Mouse (Mus musculus) kidney, adult 9 months (tissue): ENCODE data around the gene Tmem230.
"Not testable (repeated sequence)": the region's sequence is repeated elsewhere in the genome, so short reads cannot be mapped to it uniquely, and the experiment has no call there.

Experiments
- DNase-seq: peaks from one replicate; pipeline ENCODE4 v3.0.0; 2022

Tmem230 gene

DNA sequence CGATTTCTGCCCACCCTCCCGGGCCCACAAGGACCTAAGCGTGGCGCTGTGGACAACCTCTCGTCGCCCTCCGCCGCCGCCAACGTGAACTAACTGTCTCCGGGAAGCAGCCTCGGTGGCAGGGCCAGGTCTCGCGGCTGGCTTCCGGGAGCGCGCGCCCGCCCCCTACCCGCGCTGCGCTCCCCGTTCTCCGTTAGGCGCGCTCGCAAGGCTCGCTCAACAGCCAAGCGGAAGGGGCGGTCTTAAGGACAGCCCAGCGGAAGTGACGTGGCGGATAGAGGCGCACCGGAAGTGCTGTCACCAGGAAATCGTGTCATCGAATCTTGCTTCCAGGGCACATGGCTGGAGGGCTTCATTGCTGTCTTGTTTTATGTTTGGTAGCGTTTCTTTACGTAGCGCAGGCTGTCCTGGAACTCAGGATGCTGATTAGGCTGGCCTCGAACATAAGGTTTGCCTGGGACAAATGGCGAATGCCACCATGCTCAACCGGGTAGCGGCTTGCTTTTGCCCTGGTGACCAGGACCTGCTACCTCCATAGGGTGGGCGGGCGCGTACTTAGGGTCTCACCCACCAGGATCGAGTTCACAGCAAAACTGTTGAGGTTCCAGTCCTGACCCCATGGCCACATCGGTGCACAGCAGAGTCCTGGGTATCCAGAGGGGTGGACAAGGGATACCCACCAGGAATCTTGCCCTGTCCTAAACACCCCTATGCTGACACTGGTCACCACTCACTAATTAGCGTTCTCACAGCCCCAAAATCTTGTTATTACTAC lies at the start of gene Tmem230:
Gene Tmem230 (minus strand): TSS at position 269 of the 775 bp plus-strand sequence.
- DNase-seq: peak; percentile 96

DNA sequence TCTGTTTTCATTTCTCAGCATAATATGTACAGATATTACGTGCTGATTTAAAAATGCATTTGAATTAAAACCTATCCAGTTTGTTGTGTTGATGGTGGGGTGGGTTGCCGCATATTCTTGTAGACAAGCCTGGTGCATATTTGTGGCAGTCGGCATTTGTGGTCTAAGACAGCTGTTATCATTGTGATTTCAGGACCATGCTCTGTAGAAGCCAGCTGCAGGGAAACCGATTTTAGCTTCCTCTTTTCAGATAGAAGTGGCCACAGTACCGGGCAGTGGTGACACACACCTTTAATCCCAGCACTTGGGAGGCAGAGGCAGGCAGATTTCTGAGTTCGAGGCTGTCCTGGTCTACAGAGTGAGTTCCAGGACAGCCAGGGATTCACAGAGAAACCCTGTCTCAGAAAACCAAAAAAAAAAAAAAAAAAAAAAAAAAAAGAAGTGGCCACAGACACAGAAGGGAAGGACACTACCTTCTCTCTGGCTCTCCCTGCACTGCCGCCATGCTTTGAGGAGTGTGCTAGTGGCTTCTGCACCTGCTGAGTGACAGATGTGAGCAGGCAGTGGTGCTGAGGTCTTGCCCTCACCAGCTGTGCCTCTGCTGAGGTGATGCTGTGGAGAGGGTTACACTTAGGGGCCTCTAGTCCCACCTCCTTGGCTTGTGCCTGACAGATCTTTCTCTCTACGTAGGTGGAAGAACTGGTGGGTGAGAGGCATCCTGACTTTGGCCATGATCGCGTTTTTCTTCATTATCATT lies 46.3 kb upstream of the Tmem230 start:
- no peak for DNase-seq

DNA sequence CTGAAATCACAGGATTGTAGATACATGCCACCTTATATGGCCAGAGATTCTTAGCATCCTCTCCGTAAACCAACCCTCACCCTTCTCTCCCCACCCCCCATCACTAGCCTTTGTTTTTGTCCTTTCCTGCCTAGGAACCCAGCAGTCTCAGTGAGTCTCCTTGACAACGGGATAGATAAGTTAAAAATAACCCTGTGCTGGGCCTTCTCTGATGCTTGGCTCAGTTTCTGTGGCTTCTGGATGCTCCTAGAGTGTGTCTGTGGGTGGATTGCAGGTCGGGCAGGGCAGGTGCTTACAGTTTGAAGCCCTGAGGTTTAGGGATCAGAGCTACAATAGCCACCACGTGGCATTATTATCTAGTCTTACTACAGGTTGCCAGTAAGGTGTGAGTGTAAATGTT lies 44.5 kb upstream of the Tmem230 start:
- no peak for DNase-seq

DNA sequence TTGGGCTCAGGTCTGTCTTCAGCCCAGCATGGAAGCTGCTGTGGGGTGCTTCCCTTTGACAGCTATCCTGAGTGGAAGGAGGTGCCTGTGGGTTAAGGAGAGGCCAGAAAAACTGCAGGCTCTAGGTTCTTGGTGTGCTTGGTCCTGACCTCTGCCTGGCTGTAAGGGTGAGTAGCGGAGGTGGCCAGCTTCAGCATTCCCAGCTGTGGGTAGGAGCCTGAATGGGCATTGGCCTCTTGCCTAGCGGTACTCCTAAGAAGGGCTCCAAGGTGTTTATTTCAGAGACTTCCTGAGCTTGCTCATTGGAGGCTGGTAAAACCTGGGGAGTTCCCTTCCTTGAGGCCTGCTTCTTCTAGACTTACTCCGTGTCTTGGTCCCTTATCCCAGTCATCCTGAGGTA lies 43.7 kb upstream of the Tmem230 start:
- DNase-seq: peak; percentile 24

DNA sequence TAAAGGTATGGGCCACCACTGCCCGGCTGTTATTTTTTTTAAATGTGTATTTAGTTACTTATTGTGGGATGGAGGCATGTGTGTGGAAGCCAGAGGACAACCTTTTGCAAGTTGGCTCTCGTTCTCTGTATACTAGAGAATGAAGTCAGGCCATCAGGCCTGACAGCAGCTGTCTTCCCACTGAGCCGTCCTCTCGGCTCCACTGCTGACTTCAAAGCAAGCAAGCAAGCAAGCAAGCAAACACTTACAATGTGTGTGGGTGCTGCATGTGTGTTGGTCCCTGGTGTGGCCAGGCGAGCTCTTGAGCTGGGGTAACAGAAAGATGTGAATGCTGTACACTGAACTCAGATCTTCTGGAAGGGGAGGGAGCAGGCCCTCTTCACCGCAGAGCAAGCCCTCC lies 43.2 kb upstream of the Tmem230 start:
- DNase-seq: no peak

DNA sequence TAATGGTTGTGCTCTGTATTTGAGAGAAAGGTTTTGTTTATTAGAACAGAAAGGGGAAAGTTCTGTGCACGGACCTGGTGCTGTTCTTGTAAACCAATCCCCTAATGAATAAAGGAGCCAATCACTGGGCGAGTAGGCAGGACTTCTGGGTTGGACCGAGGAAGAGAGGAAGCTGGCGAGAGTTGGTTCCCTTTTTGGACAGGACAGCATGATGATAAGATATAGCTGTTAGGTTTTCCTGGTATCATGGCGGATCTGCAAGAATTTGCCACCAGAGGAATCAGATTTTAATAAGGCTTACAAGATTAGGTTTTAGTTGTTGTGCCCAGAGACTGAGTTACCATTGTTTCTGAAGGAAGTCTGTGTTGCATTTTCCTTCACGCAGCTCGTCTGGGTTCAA lies 41.6 kb upstream of the Tmem230 start:
- DNase-seq: not testable (repeated sequence)

DNA sequence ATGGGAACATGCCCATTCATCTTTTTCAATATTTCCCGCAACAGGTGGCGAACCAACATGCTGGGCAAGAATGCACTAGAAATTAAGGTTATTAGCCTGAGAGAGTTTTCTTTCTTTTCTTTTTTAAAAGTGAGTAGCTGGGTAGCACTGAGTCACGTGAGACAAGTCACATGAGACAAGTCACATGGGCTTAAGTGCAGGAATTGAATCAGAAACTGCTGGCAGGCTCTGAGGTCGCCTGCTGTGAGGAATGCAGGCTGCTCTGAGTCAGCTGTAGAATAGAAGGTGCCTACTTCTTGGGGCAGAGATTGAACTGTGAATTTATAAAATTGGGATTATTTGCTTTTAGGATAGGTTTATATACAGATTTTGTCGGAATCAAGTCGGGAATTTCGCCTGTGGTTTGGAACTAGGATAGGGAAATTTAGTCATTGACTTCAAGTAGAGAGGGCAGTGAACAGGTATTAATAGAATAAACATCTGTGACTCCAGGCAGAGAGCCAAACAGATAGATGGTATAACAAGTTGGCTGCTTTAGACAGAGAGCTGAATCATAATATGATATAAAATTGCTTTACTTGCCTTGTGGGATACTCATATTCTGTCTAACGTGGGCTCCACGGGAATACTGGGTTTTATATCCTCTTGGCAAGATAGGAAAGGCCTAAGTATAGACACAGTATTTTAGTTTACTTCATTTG lies 38.9 kb upstream of the Tmem230 start:
- peak; percentile 39 for DNase-seq

DNA sequence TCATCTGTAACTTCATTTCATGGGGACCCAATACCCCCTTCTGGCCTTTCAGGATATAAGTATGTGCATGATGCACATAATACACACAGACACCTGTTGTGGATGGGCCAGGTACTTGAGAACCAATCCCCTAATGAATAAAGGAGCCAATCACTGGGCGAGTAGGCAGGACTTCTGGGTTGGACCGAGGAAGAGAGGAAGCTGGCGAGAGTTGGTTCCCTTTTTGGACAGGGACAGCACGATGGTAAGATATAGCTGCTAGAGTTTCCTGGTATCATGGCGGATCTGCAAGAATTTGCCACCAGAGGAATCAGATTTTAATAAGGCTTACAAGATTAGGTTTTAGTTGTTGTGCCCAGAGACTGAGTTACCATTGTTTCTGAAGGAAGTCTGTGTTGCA lies 38.1 kb upstream of the Tmem230 start:
- not testable (repeated sequence) for DNase-seq

DNA sequence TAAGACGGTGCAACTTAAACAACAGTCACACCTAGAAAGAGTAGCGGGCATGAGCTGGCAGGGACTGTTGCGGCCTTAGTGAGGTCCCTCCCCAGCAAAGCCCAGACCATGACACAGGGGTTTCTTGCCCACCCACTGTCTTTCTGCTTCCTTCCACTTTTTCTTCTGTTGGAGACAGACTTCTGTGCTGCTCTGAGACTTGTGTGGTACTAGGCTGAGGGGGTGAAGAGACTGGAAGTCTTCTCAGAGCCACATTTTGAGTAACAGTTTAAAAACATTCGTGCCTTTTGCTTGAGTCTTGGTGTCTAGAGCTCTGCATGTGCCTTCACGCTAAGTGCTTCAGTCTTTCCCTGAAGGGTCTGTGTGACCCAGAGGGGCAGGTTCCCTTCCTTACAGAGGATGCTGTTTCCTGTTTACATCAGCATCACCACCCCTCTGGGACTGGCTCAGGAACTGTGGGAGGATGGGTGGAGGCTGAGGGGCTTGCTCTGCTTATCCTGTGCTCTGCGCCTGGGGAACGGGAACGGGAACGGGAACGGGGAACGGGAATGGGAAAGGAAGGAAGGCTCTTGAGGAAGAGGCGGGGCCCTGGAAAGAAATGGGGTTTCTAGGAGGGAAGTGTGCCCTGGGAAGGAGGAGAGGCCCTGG lies 37.0 kb upstream of the Tmem230 start:
- peak; percentile 66 for DNase-seq

DNA sequence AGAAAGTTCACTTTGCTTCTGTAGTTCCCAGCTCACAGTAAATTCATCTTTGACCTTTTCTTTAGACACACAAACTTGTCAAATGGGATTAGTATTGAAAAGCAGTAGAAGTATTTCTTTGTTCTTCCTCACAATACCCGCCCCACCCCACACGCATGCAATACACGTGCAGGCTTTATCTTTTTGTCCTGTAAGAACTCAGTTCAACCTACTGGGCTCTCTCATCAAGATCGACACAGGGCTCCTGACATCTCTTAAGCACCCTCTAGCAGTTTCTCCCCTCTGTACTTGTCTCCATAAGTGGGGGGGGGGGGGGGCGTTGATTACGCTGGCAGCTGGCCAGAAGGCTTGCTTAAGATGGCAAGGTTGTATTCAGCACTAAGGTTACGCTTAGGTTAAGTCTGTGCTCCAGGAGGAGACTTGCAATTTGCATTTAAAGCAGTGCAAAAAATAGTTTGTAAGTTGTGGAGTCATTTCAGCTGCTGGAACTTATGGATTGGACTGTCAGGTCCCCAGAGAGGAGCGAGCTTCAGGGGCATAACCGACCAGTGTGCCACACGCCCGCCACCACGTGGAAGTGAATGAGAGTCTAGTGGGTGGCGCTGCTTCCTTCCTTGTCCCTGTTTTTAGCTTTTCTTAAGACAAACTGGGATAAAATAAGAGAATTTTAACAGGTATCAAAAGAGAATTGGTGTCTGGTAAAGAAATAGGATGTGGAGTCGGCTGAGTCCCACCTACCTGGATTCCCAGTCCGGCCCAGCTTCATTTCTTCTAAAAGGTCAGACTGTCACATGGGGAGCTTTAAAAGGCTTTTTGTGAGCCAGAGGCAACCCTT lies 35.8 kb upstream of the Tmem230 start:
- no peak for DNase-seq

DNA sequence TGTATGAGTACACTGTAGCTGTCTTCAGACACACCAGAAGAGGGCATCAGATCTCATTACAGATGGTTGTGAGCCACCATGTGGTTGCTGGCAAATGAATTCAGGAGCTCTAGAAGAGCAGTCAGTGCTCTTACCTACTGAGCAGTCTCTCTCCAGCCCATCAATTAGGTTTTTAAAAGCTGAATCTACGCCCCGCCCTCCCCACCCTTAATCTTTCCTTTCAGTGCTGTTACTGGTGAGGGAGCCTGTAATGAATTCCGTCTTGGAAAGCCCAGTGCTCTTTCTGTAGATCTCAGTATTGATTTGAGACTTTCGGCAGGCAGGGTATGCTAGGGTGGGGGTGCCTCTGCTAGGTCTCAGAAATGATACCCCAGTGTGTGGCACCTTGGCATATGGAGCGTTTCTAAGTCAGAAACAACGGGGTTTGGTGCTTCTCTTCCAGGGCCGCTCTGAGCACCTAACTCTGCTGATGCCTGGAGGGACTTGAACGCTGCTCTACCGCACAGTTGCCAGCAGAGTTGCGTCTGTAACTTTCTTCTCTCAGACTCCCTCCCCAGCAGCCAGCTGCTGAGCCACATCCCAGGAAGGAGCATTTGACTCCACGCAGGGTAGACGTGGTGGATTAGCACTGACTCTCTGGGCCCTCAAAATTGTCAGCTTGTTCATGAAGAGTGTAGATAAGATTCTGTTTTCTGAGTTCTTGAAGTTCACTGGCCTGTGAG lies 35.0 kb upstream of the Tmem230 start:
- no peak for DNase-seq

DNA sequence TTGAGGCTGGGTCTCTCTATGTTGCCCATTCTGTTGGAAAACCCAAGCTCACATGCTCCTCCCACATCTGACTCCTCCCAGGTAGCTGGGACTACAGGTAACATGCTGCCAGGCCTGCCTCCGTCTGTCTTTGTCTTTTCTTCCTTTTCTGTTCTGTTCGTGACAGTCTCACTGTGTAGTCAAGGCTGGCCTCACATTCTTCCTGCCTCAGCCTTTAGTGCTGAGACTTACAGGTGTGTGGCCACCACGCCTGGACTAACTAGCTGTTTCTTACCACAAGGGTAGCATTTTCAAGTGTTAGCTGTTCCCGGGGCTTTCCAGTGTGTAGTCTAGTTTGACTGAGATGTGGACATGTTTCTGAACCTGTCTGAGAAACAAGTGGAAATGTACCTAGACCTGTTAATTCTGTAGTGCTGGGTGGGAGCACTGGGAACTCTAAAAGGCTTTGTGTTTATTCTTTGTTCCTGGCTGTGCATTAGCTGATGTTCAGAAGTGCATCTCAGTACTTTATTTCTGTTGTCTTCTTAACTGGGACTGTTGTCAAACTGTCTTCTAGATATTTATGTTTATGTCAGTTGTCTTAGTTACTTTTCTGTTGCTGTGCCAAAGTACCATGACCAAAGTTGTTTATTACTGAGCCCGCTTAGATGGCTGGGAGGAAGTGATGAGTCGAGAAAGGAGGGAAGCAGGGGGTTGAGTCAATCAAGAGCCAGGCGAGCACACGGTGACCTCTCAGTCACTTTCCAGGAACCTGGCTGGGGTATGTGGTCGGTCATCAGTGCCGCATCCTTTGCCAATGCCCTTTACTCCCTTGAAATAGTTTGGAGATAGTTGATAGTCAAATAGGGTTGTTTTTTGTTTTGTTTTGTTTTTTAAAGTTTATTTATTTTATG lies 34.2 kb upstream of the Tmem230 start:
- peak; percentile 35 for DNase-seq

DNA sequence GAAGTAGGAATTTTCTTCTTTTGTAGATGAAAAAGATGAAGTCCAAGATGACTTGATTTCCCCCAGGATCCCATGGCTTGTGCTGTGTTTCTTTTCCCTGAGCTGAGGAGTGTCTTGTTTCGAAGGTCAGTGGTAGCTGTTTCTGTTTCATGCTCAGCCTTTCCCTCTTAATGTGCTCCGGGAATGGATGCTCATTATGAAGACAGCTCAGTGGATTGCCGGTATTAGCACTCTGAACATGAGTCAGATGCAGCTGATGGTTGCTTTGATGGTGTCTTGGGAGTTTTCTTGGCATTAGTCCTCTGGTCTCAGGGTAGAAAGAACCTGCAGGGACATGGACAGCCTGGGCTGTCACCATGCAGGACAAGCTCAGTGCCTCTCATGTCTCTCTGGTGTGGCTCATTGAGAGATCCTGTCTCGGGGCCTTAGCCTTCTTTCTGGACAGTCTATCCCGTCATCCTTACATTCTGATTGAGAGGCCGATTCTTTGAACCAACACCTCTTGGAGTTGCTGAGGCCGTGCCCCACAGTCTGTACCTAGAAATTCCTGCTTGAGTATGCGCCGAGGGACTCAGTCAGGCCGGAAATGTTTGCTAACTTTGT lies 33.0 kb upstream of the Tmem230 start:
- no peak for DNase-seq

DNA sequence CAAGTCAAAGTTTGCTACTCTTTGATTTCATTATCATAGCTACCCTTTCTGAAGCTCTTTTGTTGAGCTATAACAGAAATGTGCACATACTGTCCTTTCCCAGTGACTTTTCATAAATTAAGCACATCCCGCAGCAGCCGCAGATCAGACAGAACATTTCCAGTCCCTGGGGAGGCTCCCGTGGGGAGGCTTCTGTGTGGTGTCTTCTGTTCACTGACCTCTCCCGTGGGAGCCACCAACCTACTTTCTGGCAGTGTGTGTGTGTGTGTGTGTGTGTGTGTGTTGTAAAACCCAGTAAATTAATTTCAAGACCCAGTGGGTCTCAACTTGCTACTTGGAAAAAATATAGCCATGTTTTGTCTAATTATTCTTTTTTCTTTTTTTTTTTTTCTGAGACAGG lies 32.4 kb upstream of the Tmem230 start:
- no peak for DNase-seq

DNA sequence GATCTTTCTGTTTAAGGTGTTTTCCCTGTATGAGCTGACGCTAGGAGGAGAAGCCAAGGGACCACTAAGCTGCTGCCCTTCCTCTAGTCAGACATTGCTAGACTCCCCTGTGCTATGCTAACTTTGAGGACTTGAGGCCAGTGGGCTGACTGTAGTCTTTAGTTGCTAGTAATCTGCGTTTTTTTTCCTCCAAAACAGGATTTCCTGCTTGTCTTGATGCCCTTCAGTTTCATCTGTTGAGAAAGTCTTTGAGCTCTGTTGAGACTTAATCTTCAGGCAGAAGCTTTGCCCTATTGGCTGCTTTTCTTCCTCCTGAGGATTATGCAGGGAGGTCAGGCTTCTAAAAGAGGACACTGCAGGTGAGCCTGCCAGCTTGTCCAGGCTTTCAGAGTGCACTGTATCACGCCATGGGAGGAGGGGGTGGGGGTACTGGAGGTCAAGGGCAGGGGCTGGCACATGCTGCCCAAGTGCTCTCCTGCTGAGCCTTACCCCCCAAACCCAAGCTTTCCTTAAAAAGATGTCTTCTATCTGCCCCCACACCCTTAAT lies 31.8 kb upstream of the Tmem230 start:
- DNase-seq: no peak

DNA sequence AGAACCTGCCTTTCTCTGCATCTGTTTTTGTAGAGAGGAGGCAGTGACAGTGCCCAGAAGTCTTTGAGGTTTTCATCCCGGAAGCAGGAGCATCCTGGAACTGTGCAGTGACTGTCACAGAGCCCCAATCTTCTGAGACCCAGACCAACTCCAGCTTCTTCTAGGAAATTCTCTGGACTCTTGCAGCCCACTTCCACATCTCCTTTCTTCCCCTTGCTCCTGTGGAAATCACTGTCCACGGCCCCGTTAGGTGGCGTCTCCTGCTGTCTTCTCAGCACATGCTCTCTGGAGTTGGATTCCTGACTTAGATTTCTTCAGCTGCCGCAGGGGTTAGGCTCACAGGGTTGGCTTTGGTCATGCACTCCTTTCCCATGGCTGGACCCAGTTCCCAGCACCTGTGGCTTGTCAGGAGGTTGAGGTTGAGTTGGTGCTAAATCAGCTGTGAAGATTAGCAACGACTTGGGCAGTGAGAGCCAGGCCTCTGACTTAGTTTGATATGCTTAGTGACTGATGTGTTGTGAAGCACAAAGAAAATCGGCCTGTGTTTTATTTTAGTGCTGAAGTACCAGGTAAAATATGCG lies 30.8 kb upstream of the Tmem230 start:
- peak; percentile 21 for DNase-seq

DNA sequence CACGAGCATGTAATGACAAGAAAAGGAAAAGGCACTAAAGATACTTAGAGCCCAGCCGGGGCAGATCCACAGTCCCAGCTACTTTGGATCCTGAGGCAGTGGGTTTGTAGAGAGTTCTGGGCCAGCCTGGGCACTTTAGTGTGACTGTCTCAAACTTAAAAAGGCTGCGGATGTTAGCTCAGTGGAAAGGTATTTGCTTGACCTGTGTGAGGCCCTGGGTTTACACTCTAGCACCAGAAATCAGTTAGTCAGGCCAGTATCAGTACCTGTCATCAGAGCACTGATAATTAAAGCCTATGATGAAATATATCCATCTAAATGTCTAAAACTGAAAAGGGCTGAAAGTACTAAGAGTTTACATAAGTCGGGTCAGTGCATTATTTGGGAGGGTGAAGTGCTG lies 28.6 kb upstream of the Tmem230 start:
- no peak for DNase-seq

DNA sequence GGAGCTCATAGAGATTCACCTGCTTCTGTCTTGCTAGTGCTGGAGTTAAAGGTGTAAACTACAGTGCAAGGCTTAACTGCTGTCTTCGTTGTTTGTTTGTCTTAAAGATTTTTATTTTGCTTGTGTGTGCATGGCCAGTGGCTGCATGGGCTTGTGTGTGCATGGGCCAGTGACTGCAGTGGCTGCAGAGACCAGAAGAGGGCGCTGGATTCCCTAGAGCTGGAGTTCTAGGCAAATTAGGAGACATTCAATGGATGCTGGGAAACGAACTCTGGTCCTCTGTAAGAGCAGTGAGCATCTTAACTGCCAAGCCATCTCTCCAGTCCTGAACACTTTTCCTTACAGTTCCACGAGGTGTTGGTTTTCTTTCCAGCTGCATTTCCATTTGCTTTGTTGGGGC lies 27.9 kb upstream of the Tmem230 start:
- DNase-seq: no peak

DNA sequence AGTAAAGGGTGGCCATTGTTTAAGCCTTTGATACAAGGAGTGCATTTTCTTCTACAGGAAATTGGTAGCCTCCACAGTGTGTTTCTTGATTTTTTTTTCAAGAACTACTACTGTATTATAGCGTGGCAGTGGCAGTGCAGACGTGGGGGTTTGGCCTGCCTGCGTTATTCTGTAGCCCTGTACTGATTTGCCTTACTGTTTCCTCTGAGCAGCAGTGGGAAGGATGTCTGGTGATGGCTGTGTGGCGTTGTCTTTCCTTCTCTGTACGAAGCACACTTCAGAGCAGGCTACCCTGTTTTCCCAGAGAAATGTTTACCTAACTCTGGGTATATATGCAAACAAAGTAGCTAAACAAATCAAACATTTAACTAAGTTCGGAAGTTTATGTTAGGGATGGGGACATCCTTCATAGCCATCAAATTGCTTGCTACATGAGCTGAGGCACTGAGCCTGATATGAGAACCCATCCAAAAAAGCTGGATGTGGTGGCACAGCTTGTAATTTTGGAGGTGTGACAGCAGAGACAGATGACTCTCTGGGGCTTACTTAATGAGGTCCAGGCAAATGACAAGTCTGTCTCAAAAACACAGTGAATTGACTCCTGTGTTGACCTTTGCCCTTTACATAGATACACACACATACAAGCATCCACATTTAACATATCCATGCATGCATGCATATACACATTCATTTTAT lies 25.2 kb upstream of the Tmem230 start:
- DNase-seq: no peak
